Mouse (Mus musculus) activated CD4-positive, CD25-positive, alpha-beta regulatory T cell, adult 4 months (primary cell): Measurements from ENCODE around the gene Sbno2. TPM values are rescaled to one million over a fixed set of nuclear protein-coding genes. Genes with fewer than 3 reads are reported as not detected.

ENCODE experiments used
- ATAC-seq: one replicate; pipeline ENCODE4 v1.8.0; 2017
- polyA plus RNA-seq, 2 experiments: library from polyadenylated mRNA; unstranded; fragments of 100-300 nt; shearing (Covaris generic); gene quantifications; one replicate each; pipeline ENCODE4 v1.2.1; 2017

The Sbno2 gene
- polyA plus RNA-seq, 2 experiments from 2014 or later: 26.8 to 32.5 TPM

GRCm38 (mm10) chr10:80121639-80122038 is 16.3 kb upstream of the Sbno2 start:
- no peak for ATAC-seq

- ATAC-seq: no peak
Measured at GRCm38 (mm10) chr10:80120146-80120545, 14.8 kb upstream of the Sbno2 start.

GRCm38 (mm10) chr10:80118552-80118951 is 13.2 kb upstream of the Sbno2 start:
- no peak for ATAC-seq

- ATAC-seq: no peak
Measured at GRCm38 (mm10) chr10:80117736-80118135, 12.4 kb upstream of the Sbno2 start.

GRCm38 (mm10) chr10:80116927-80117691 is 11.7 kb upstream of the Sbno2 start:
- ATAC-seq: no peak

GRCm38 (mm10) chr10:80116563-80116926 is 11.2 kb upstream of the Sbno2 start:
- ATAC-seq: no peak

- ATAC-seq: no peak
Measured at GRCm38 (mm10) chr10:80115944-80116335, 10.6 kb upstream of the Sbno2 start.

GRCm38 (mm10) chr10:80115290-80115943 is 10.0 kb upstream of the Sbno2 start, which contains the start of gene Stk11:
Gene Stk11 (plus strand): TSS chr10:80115803.
- ATAC-seq: peak; percentile 99

GRCm38 (mm10) chr10:80114341-80115284 is 9.2 kb upstream of the Sbno2 start:
- ATAC-seq: no peak

GRCm38 (mm10) chr10:80107678-80108077 is 2.3 kb upstream of the Sbno2 start:
- ATAC-seq: no peak

GRCm38 (mm10) chr10:80105926-80106325 is 555 bp upstream of the Sbno2 start:
- no peak for ATAC-seq

GRCm38 (mm10) chr10:80104181-80104580 is 1.2 kb downstream of the Sbno2 start:
- no peak for ATAC-seq

GRCm38 (mm10) chr10:80103032-80103431 is 2.3 kb downstream of the Sbno2 start:
- ATAC-seq: no peak

- ATAC-seq: peak; percentile 86
Measured at GRCm38 (mm10) chr10:80102216-80102915, 3.0 kb downstream of the Sbno2 start.

- ATAC-seq: no peak
Measured at GRCm38 (mm10) chr10:80100982-80101381, 4.4 kb downstream of the Sbno2 start.

- no peak for ATAC-seq
Measured at GRCm38 (mm10) chr10:80098630-80099029, 6.7 kb downstream of the Sbno2 start.

- no peak for ATAC-seq
Measured at GRCm38 (mm10) chr10:80097275-80097674, 8.1 kb downstream of the Sbno2 start.

GRCm38 (mm10) chr10:80095547-80095946 is 9.8 kb downstream of the Sbno2 start:
- ATAC-seq: no peak

- ATAC-seq: no peak
Measured at GRCm38 (mm10) chr10:80094684-80095083, 10.7 kb downstream of the Sbno2 start.

GRCm38 (mm10) chr10:80094085-80094484 is 11.3 kb downstream of the Sbno2 start:
- ATAC-seq: no peak

GRCm38 (mm10) chr10:80092690-80093089 is 12.7 kb downstream of the Sbno2 start:
- ATAC-seq: no peak

GRCm38 (mm10) chr10:80091527-80091926 is 13.8 kb downstream of the Sbno2 start:
- ATAC-seq: no peak
